Mouse (Mus musculus): ENCODE measurements around the gene Cryba4.
A peak's percentile ranks its signal among the peaks of the same experiment; 100 is the strongest.

The Cryba4 gene

DNA sequence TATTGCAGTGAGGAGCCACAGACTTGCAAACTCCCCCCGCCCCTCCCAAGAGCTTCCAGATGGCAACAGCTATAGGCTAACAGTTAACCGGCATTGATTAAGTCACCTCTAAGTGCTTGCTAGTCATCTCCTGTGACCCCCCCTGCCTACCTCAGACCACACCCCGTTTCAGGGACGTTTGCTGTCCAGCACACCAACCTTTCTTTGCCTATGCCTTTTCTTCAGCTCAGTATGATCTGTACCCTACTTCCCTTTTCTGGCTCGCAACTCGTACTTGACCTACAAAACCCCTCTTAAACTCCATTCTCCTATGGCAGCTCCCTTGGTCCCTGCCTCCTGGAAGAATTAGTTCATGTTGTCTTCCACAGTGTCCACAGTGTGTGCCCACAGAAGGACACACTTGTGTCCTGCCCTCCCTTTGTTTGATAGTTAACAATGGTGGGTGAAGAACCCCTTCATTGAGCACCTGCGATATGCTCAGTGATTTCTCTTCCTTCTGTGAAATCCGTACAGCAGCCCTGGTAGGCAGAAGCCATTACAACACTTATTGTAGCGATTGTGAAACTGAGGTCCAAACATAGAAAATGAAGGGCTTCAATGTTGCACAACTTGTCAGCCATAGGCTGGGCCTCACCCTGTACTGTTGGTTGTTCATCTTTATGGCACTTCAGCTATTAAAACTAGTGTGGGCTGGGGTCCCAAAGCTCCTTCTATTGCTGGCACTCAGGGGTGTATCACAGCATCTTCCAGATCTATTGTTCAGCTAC is 13.9 kb upstream of the Cryba4 start:
- DNase-seq (ENCODE audit: low spot score) = no peak

GRCm38 (mm10) chr5:112265515-112265914 is 13.2 kb upstream of the Cryba4 start:
- peak; percentile 74 for DNase-seq (ENCODE audit: low spot score)

GRCm38 (mm10) chr5:112265110-112265509 is 12.8 kb upstream of the Cryba4 start:
- DNase-seq (ENCODE audit: low spot score) = no peak

- no peak for DNase-seq (ENCODE audit: low spot score)
These were observed 11.8 kb upstream of the Cryba4 start for GRCm38 (mm10) chr5:112264099-112264498.

GRCm38 (mm10) chr5:112260818-112261217 is 8.5 kb upstream of the Cryba4 start:
- no peak for DNase-seq (ENCODE audit: low spot score)

GRCm38 (mm10) chr5:112259862-112260650 is 7.7 kb upstream of the Cryba4 start:
- DNase-seq (ENCODE audit: low spot score) = no peak

GRCm38 (mm10) chr5:112257896-112258295 is 5.6 kb upstream of the Cryba4 start:
- no peak for DNase-seq (ENCODE audit: low spot score)

- no peak for DNase-seq (ENCODE audit: low spot score)
These were observed 4.1 kb upstream of the Cryba4 start for GRCm38 (mm10) chr5:112256457-112256856.

DNA sequence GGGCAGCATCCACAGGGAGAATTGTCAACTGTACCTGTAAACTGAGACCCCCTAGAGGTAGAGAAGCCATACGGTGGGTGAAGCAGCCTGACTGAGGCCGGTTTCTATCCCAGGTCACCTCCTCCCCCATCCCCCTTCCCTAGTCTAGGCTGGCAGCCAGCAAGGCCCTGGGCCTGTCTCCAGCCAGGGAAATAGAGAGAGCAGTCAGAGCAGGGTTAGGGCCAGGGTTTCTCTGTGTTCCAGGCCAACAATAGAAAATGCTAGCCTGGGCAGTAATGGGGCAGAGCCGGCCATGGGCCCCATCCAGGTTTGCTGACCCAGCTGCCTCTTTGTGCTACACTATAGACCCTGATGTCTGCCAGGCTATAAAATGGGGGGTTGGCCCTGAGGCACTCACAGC is 3.1 kb upstream of the Cryba4 start, which contains the start of gene Crybb1:
Gene Crybb1, plus strand, starts transcription at position 390 of the 400 bp plus-strand sequence.
- DNase-seq (ENCODE audit: low spot score) = no peak

DNA sequence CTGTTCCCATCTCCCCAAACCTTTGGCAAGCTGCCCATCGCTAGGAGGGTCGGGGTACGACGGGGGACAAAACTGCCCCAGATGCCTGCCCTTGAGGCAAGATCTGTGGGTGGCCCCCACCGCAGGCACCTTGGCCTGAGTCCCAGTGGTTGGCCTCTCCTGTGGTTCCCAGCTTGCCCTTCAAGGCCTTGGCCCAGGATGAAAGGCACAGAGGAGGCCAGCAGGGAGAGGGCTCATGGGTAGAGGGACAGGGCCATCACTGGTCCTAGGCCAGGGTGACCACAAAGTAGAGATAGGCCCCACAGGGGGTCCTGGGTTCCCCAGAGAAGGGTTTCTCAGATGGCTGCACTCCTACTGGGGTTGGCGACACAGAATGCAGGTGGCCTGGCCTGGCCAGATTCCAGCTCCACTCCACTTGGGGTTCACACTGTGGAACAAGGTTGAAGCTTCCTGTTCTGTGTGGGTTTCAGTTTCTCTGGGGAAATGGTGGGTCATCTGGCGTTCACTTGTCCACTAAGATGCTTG is 2.0 kb upstream of the Cryba4 start:
- no peak for DNase-seq (ENCODE audit: low spot score)

- no peak for DNase-seq (ENCODE audit: low spot score)
These were observed 851 bp upstream of the Cryba4 start for GRCm38 (mm10) chr5:112253169-112253568.

DNA sequence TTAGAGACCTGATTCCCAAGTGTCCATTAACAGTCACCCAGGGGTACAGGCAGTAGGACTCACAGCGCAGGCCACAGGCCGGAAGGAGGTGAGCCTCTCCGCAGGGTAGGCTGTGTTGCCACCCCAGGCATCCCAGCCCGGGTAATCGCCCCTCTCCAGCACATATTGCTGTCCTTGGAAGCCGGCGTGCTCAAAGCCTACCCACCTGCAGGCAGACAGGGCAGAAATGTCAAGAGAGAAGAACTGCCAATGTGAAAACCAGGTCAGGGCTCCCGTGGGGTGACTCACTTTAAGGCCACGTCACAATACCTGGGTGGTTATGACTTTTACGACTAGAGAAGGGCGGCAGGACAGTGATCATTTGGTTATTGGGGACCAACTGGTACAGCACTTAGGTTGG is 3.2 kb downstream of the Cryba4 start:
- no peak for DNase-seq (ENCODE audit: low spot score)

GRCm38 (mm10) chr5:112247399-112247798 is 4.9 kb downstream of the Cryba4 start:
- no peak for DNase-seq (ENCODE audit: low spot score)

- no peak for DNase-seq (ENCODE audit: low spot score)
These were observed 7.3 kb downstream of the Cryba4 start for GRCm38 (mm10) chr5:112244890-112245615.

- DNase-seq (ENCODE audit: low spot score) = no peak
These were observed 8.1 kb downstream of the Cryba4 start for GRCm38 (mm10) chr5:112244275-112244562.

GRCm38 (mm10) chr5:112243539-112244274 is 8.6 kb downstream of the Cryba4 start:
- DNase-seq (ENCODE audit: low spot score) = no peak

- no peak for DNase-seq (ENCODE audit: low spot score)
These were observed 9.3 kb downstream of the Cryba4 start for GRCm38 (mm10) chr5:112243041-112243440.

GRCm38 (mm10) chr5:112242361-112242778 is 9.9 kb downstream of the Cryba4 start:
- no peak for DNase-seq (ENCODE audit: low spot score)

- no peak for DNase-seq (ENCODE audit: low spot score)
These were observed 10.5 kb downstream of the Cryba4 start for GRCm38 (mm10) chr5:112241849-112242248.

DNA sequence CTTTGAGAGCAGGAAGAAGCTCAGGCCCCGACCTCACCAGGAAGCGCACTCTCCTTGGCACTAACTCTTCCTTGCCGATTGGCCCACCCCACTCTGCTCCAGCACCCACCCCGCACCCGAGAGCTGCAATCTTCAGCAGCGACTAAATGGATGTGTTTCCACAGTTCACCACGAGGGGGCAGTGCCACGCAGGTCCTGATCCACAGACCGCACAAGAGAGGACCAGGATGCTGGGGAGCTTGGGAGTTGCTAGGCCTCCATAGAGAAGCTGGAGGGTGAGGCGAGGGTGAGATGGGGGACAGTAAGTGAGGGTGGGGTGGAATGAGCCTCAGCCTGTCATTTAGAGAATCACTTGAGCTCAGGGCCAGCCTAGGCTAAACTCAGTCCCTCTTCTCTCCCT is 11.6 kb downstream of the Cryba4 start:
- peak; percentile 92 for DNase-seq (ENCODE audit: low spot score)

DNA sequence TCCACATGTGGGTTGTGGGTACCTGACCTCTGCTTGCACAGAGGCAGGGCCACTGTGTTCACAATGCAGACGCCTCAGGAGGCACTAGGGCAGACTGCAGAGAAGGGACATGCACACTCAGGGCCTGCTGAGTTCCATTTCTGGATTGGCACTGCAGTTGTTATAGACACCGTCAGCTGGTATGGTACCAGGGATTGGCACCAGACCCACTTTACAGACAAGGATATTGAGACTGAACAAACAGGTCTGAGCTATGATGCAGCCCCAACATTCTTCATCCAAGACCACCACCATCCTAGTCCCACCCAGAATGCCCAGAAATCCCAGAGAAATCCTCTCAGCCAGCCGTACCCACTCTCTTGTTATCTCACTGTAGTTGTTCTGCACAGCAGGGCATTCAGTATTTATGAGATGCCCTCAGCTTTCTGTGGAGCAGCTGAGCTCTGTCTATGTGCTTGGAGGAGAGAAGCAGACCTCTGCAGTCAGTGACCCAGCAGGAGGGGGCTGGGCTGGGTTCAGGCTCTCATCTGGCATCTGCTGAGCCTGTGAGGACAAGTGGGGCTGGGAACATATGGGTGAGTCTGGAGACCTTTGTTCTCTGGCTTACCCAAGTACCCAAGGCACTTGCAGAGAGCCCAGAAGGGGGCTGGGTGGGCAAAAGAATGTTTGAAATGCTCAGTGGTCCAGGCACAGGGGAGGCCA is 13.4 kb downstream of the Cryba4 start:
- DNase-seq (ENCODE audit: low spot score) = peak; percentile 64
